Mouse (Mus musculus) olfactory bulb, adult 2 months (tissue): ENCODE results near the gene Sema7a.

Experiments
- CTCF ChIP-seq: fragments of 200-500 bp; IDR thresholded peaks from 2 replicates; pipeline ENCODE4 v1.5.1; 2012; ENCODE audit warnings: low read depth, mild to moderate bottlenecking, low read length, moderate library complexity; ENCODE audit not compliant: insufficient read depth
- POLR2A ChIP-seq: fragments of 200-500 bp; IDR thresholded peaks from 2 replicates; pipeline ENCODE4 v1.6.1; 2012; ENCODE audit warnings: mild to moderate bottlenecking, low read depth, low read length, moderate library complexity; ENCODE audit not compliant: insufficient read depth

- TF ChIP-seq POLR2A (no peak), CTCF (no peak)
These were observed 69.1 kb downstream of the Sema7a start for GRCm38 (mm10) chr9:58009015-58009362.
